Mouse (Mus musculus) kidney, embryonic 14.5 days (tissue): ENCODE results near the gene Rad9a. TPM values are rescaled to one million over a fixed set of nuclear protein-coding genes. Genes with fewer than 3 reads are reported as not detected.
A peak's percentile ranks its signal among the peaks of the same experiment; 100 is the strongest.

Experiments
- ATAC-seq: fragments of 200-750 bp; cut with Nextera tagmentation; 2 replicates; pipeline ENCODE4 v1.8.0; 2017; ENCODE audit warnings: moderate number of reproducible peaks, mild to moderate bottlenecking, moderate TSS enrichment, moderate library complexity; ENCODE audit not compliant: low FRiP score, low TSS enrichment
- H3K27ac ChIP-seq: fragments of 300-500 bp; sonication (generic); 2 replicates; pipeline ENCODE4 v1.5.1; 2014; ENCODE audit warnings: low read depth, mild to moderate bottlenecking, low read length, moderate library complexity, mixed read lengths
- H3K27me3 ChIP-seq: fragments of 300-500 bp; sonication (generic); 2 replicates; pipeline ENCODE4 v1.6.1; 2014; ENCODE audit warnings: mild to moderate bottlenecking, low read length; ENCODE audit not compliant: control insufficient read depth, insufficient read depth
- H3K36me3 ChIP-seq: fragments of 300-500 bp; sonication (generic); 2 replicates; pipeline ENCODE4 v1.6.1; 2014; ENCODE audit warnings: low read length, mixed read lengths; ENCODE audit not compliant: control insufficient read depth, insufficient read depth
- H3K4me1 ChIP-seq: fragments of 300-500 bp; sonication (generic); 2 replicates; pipeline ENCODE4 v1.6.1; 2014; ENCODE audit warnings: low read length, mixed read lengths; ENCODE audit not compliant: control insufficient read depth, insufficient read depth
- H3K4me2 ChIP-seq: fragments of 300-500 bp; sonication (generic); replicated peaks from 2 replicates; pipeline ENCODE4 v1.6.1; 2014; ENCODE audit warnings: low read depth, mild to moderate bottlenecking, low read length
- H3K4me3 ChIP-seq: fragments of 300-500 bp; sonication (generic); 2 replicates; pipeline ENCODE4 v1.5.1; 2014; ENCODE audit warnings: mild to moderate bottlenecking, low read length
- H3K9ac ChIP-seq: fragments of 300-500 bp; sonication (generic); 2 replicates; pipeline ENCODE4 v1.6.1; 2014; ENCODE audit warnings: low read depth, mild to moderate bottlenecking, low read length, moderate library complexity
- H3K9me3 ChIP-seq: fragments of 300-500 bp; sonication (generic); 2 replicates; pipeline ENCODE4 v1.6.1; 2016; ENCODE audit warnings: low read length; ENCODE audit not compliant: control insufficient read depth
- WGBS: fragments of 180-500 bp; shearing (Covaris S2); extraction: QIAGEN DNeasy Blood & Tissue Kit; methylation state at CpG from one replicate; pipeline ENCODE4 v1.1.7; 2014; 5-methylcytosine and 5-hydroxymethylcytosine counted together
- polyA plus RNA-seq: library from polyadenylated mRNA; unstranded; fragments of >200 nt; fragmentation: Nextera tagmentation; extraction: Ambion mirVana; gene quantifications from 2 replicates; pipeline ENCODE4 v1.2.1, GENCODE M21; 2014

The Rad9a gene
- polyA plus RNA-seq, 1 experiment from 2014 or later = 39.5 TPM

- Histone ChIP-seq H3K27me3 (no peaks in the 10 kb centered on the region), H3K9ac (no peak overlapping the region), H3K36me3 (peaks cover 67% of the 10 kb centered on the region), H3K9me3 (no peaks in the 10 kb centered on the region), H3K27ac (peak overlapping the region; percentile 44), H3K4me1 (0 out of 2 replicates have a peak, but pooled peaks cover 4% of the 10 kb centered on the region), H3K4me3 (no peak overlapping the region), H3K4me2 (no peak overlapping the region)
- 48% methylated on average over 6 of the region's 6 CpGs for WGBS
- ATAC-seq = peak; percentile 58
Measured at GRCm38 (mm10) chr19:4155223-4156072, 46.0 kb downstream of the Rad9a start.

GRCm38 (mm10) chr19:4154437-4155222 lies 46.8 kb downstream of the Rad9a start:
- Histone ChIP-seq H3K4me1 (peaks cover 5% of the 10 kb centered on the region; the same call in 1 of the 2 replicates), H3K27ac (no peak overlapping the region), H3K27me3 (no peaks in the 10 kb centered on the region), H3K36me3 (peaks cover 68% of the 10 kb centered on the region), H3K4me3 (no peak overlapping the region), H3K4me2 (no peak overlapping the region), H3K9me3 (no peaks in the 10 kb centered on the region), H3K9ac (no peak overlapping the region)
- WGBS = 80% methylated on average over 13 of the region's 13 CpGs
- no peak for ATAC-seq

GRCm38 (mm10) chr19:4153232-4153654 lies 48.2 kb downstream of the Rad9a start, which contains the start of gene Ptprcap:
TSS of gene Ptprcap (plus strand) at chr19:4153604.
- no peak within 1 kb of the TSS for H3K4me3 ChIP-seq
- H3K4me1 ChIP-seq = peaks cover 12% of the 10 kb centered on the region; the same call in 1 of the 2 replicates
- H3K9ac ChIP-seq = peak within 1 kb of the TSS; percentile 13; the same call in 1 of the 2 replicates
- H3K4me2 ChIP-seq = no peak within 1 kb of the TSS
- no peak within 1 kb of the TSS for H3K27ac ChIP-seq
- ATAC-seq = no peak
- H3K9me3 ChIP-seq = no peaks in the 10 kb centered on the region
- no peaks in the 10 kb centered on the region for H3K27me3 ChIP-seq
- H3K36me3 ChIP-seq = peaks cover 54% of the 10 kb centered on the region
- 85% methylated on average over 11 of the region's 11 CpGs for WGBS

GRCm38 (mm10) chr19:4152445-4153231 lies 48.8 kb downstream of the Rad9a start:
- no peaks in the 10 kb centered on the region for H3K9me3 ChIP-seq
- ATAC-seq = no peak
- no peak overlapping the region for H3K4me2 ChIP-seq
- H3K27ac ChIP-seq = no peak overlapping the region
- H3K4me3 ChIP-seq = no peak overlapping the region
- 91% methylated on average over 8 of the region's 8 CpGs for WGBS
- H3K9ac ChIP-seq = peak overlapping the region; percentile 13; the same call in 1 of the 2 replicates
- H3K4me1 ChIP-seq = peaks cover 17% of the 10 kb centered on the region
- no peaks in the 10 kb centered on the region for H3K27me3 ChIP-seq
- peaks cover 48% of the 10 kb centered on the region for H3K36me3 ChIP-seq

GRCm38 (mm10) chr19:4151898-4152297 lies 49.6 kb downstream of the Rad9a start:
- H3K27me3 ChIP-seq = no peaks in the 10 kb centered on the region
- H3K4me2 ChIP-seq = no peak overlapping the region
- peaks cover 18% of the 10 kb centered on the region for H3K4me1 ChIP-seq
- H3K9ac ChIP-seq = no peak overlapping the region
- no peak for ATAC-seq
- H3K4me3 ChIP-seq = no peak overlapping the region
- peaks cover 40% of the 10 kb centered on the region for H3K36me3 ChIP-seq
- H3K9me3 ChIP-seq = no peaks in the 10 kb centered on the region
- WGBS = 85% methylated on average over 5 of the region's 5 CpGs
- no peak overlapping the region for H3K27ac ChIP-seq

GRCm38 (mm10) chr19:4151488-4151860 lies 50.0 kb downstream of the Rad9a start:
- Histone ChIP-seq H3K4me2 (no peak overlapping the region), H3K27me3 (no peaks in the 10 kb centered on the region), H3K27ac (no peak overlapping the region), H3K36me3 (peaks cover 36% of the 10 kb centered on the region), H3K9me3 (no peaks in the 10 kb centered on the region), H3K9ac (no peak overlapping the region), H3K4me3 (no peak overlapping the region), H3K4me1 (peaks cover 18% of the 10 kb centered on the region)
- no peak for ATAC-seq
- WGBS = 78% methylated on average over 5 of the region's 5 CpGs

GRCm38 (mm10) chr19:4150567-4151487 lies 50.6 kb downstream of the Rad9a start:
- Histone ChIP-seq H3K4me2 (no peak overlapping the region), H3K27ac (no peak overlapping the region), H3K4me3 (no peak overlapping the region), H3K36me3 (peaks cover 30% of the 10 kb centered on the region), H3K9ac (no peak overlapping the region), H3K9me3 (no peaks in the 10 kb centered on the region), H3K27me3 (no peaks in the 10 kb centered on the region), H3K4me1 (peaks cover 18% of the 10 kb centered on the region)
- WGBS = 85% methylated on average over 22 of the region's 22 CpGs
- ATAC-seq = no peak
